17 mouse cellular contexts compared by ENCODE assay signal in genomic region chr12:84827384-84827933, GRCm38 (mm10). TPM values are rescaled to one million over a fixed set of nuclear protein-coding genes. Genes with fewer than 3 reads are reported as not detected.
DNase-seq lines count a peak whose midpoint lies in the region; ATAC-seq and TF ChIP-seq lines count a peak whose summit lies in the region.
"Had no signal": no experiment of that assay in that cellular context is flagged by ENCODE, and none has a peak within 500 bp of the region (broad histone marks: within the 10 kb centered on the region; RNA-seq: fewer than 3 reads in every experiment).

No protein-coding gene starts in this region.

- no peaks in the 10 kb centered on the region for H3K27me3 ChIP-seq in forebrain, embryonic 12.5 days
- no peaks in the 10 kb centered on the region for H3K27me3 ChIP-seq in forebrain, postnatal 0 days (ENCODE audit: insufficient read depth, low read length)
- H3K27me3 ChIP-seq in neural tube, embryonic 15.5 days (replicated peaks): no peaks in the 10 kb centered on the region
- H3K27me3 ChIP-seq in embryonic facial prominence, embryonic 14.5 days (replicated peaks; ENCODE audit: control insufficient read depth, insufficient read depth, low read length): no peaks in the 10 kb centered on the region
- H3K27me3 ChIP-seq: neural tube, embryonic 13.5 days had no signal

- WGBS in forebrain, embryonic 12.5 days: 66% methylated on average over 8 of the region's 8 CpGs
- 52% methylated on average over 8 of the region's 8 CpGs for WGBS in forebrain, postnatal 0 days
- 57% methylated on average over 8 of the region's 8 CpGs for WGBS in neural tube, embryonic 15.5 days
- WGBS in embryonic facial prominence, embryonic 14.5 days: 41% methylated on average over 7 of the region's 8 CpGs

- no peaks in the 10 kb centered on the region for H3K36me3 ChIP-seq in forebrain, embryonic 12.5 days (replicated peaks)
- no peaks in the 10 kb centered on the region for H3K36me3 ChIP-seq in forebrain, postnatal 0 days (ENCODE audit: insufficient read depth)
- no peaks in the 10 kb centered on the region for H3K36me3 ChIP-seq in neural tube, embryonic 15.5 days
- no peaks in the 10 kb centered on the region for H3K36me3 ChIP-seq in embryonic facial prominence, embryonic 14.5 days (ENCODE audit: control insufficient read depth, insufficient read depth, low read length)
- H3K36me3 ChIP-seq: hindbrain, embryonic 10.5 days; neural tube, embryonic 13.5 days had no signal

- TF ChIP-seq CTCF in forebrain, postnatal 0 days (IDR thresholded peaks at IDR 0.05; ENCODE audit: low read depth): no peak

- H3K4me3 ChIP-seq in forebrain, embryonic 12.5 days (replicated peaks): no peak overlapping the region
- no peak overlapping the region for H3K4me3 ChIP-seq in forebrain, postnatal 0 days (ENCODE audit: low read depth, low read length)
- H3K4me3 ChIP-seq in neural tube, embryonic 15.5 days (replicated peaks): no peak overlapping the region
- no peak overlapping the region for H3K4me3 ChIP-seq in embryonic facial prominence, embryonic 14.5 days (ENCODE audit: low read depth, low read length)
- H3K4me3 ChIP-seq: hindbrain, embryonic 10.5 days; layer of hippocampus, adult 2 months; neural tube, embryonic 13.5 days had no signal

- H3K9ac ChIP-seq in forebrain, embryonic 12.5 days: 0 out of 2 replicates have a peak overlapping the region, but pooled peaks have one; percentile 4
- no peak overlapping the region for H3K9ac ChIP-seq in forebrain, postnatal 0 days
- H3K9ac ChIP-seq in neural tube, embryonic 15.5 days (replicated peaks): no peak overlapping the region
- no peak overlapping the region for H3K9ac ChIP-seq in embryonic facial prominence, embryonic 14.5 days (ENCODE audit: low read depth, low read length)
- H3K9ac ChIP-seq: lung, embryonic 14.5 days; neural tube, embryonic 13.5 days had no signal

- no peak overlapping the region for H3K27ac ChIP-seq in forebrain, embryonic 12.5 days
- no peak overlapping the region for H3K27ac ChIP-seq in forebrain, postnatal 0 days (ENCODE audit: low read depth, low read length)
- H3K27ac ChIP-seq in neural tube, embryonic 15.5 days (replicated peaks): no peak overlapping the region; the same call in 1 of the 2 replicates
- no peak overlapping the region; the same call in 1 of the 2 replicates for H3K27ac ChIP-seq in embryonic facial prominence, embryonic 14.5 days (replicated peaks; ENCODE audit: low read depth, low read length)
- H3K27ac ChIP-seq: hindbrain, embryonic 10.5 days; kidney, postnatal 0 days; layer of hippocampus, adult 2 months; neural tube, embryonic 13.5 days; stomach, postnatal 0 days had no signal

- H3K4me1 ChIP-seq in forebrain, embryonic 12.5 days: no peaks in the 10 kb centered on the region
- H3K4me1 ChIP-seq in forebrain, postnatal 0 days (ENCODE audit: insufficient read depth): no peaks in the 10 kb centered on the region
- peaks cover 6% of the 10 kb centered on the region; the same call in 1 of the 2 replicates for H3K4me1 ChIP-seq in neural tube, embryonic 15.5 days
- peaks cover 9% of the 10 kb centered on the region for H3K4me1 ChIP-seq in embryonic facial prominence, embryonic 14.5 days (ENCODE audit: control insufficient read depth, insufficient read depth, low read length)
- H3K4me1 ChIP-seq: neural tube, embryonic 13.5 days had no signal

- DNase-seq in forebrain, postnatal 0 days: no peak
- peak; percentile 7 for DNase-seq in neural tube, embryonic 10.5 days (ENCODE audit: extremely low spot score, low spot score)
- DNase-seq in brain, adult 2 months (ENCODE audit: low read depth, low spot score): peak; percentile 63
- DNase-seq in embryonic facial prominence, embryonic 14.5 days (ENCODE audit: low spot score): peak; percentile 68
- DNase-seq in urinary bladder, postnatal 10 days (ENCODE audit: low spot score): no peak
- no peak for DNase-seq in embryo, embryonic 11 days
- DNase-seq: liver; lung, embryonic 14.5 days; thymus, postnatal 25 days had no signal

- no peaks in the 10 kb centered on the region for H3K9me3 ChIP-seq in forebrain, embryonic 12.5 days
- no peaks in the 10 kb centered on the region for H3K9me3 ChIP-seq in forebrain, postnatal 0 days (ENCODE audit: low read length)
- no peaks in the 10 kb centered on the region for H3K9me3 ChIP-seq in neural tube, embryonic 15.5 days (replicated peaks)
- H3K9me3 ChIP-seq in embryonic facial prominence, embryonic 14.5 days (ENCODE audit: control insufficient read depth, low read length): no peaks in the 10 kb centered on the region
- H3K9me3 ChIP-seq: hindbrain, embryonic 10.5 days; neural tube, embryonic 13.5 days had no signal

- no peak for ATAC-seq in forebrain, embryonic 12.5 days (ENCODE audit: low FRiP score)
- no peak for ATAC-seq in forebrain, postnatal 0 days
- no peak for ATAC-seq in neural tube, embryonic 15.5 days (ENCODE audit: low FRiP score)
- peak; percentile 42; the same call in 1 of the 2 replicates for ATAC-seq in embryonic facial prominence, embryonic 14.5 days (ENCODE audit: low read depth)

- H3K4me2 ChIP-seq in forebrain, embryonic 12.5 days: no peak overlapping the region
- no peak overlapping the region for H3K4me2 ChIP-seq in forebrain, postnatal 0 days (ENCODE audit: low read depth)
- no peak overlapping the region for H3K4me2 ChIP-seq in neural tube, embryonic 15.5 days
- no peak overlapping the region for H3K4me2 ChIP-seq in embryonic facial prominence, embryonic 14.5 days (ENCODE audit: low read depth, low read length)
- H3K4me2 ChIP-seq: lung, embryonic 14.5 days; neural tube, embryonic 13.5 days had no signal

RNA-seq across cellular contexts. Expression of gene Ltbp2, which starts 48.9 kb away (rescaled TPM):
- polyA plus RNA-seq in forebrain, embryonic 12.5 days (2016; fragmentation: Nextera tagmentation; extraction: Ambion mirVana): 0.19 and 0.35 TPM in 2 replicates
- 0.76 and 1.2 TPM in 2 replicates for total RNA-seq in forebrain, postnatal 0 days (2014; rRNA removed)
- 0.10 and 0.51 TPM in 2 replicates for polyA plus RNA-seq in forebrain, postnatal 0 days (2015; fragmentation: Nextera tagmentation; extraction: Ambion mirVana)
- polyA plus RNA-seq in neural tube, embryonic 15.5 days (2015; fragmentation: Nextera tagmentation; extraction: Ambion mirVana): 0.22 and 0.47 TPM in 2 replicates
- polyA plus RNA-seq in embryonic facial prominence, embryonic 14.5 days (2014; fragmentation: Nextera tagmentation; extraction: Ambion mirVana): 9.2 and 11.2 TPM in 2 replicates
- total RNA-seq: megakaryocyte-erythroid progenitor cell, adult 5-6 weeks had no signal

RNA-seq across cellular contexts. Expression of gene Isca2, which starts 54.4 kb away (rescaled TPM):
- polyA plus RNA-seq in forebrain, embryonic 12.5 days (2016; fragmentation: Nextera tagmentation; extraction: Ambion mirVana): 143 and 152 TPM in 2 replicates
- total RNA-seq in forebrain, postnatal 0 days (2014; rRNA removed): 58.8 and 68.1 TPM in 2 replicates
- polyA plus RNA-seq in forebrain, postnatal 0 days (2015; fragmentation: Nextera tagmentation; extraction: Ambion mirVana): 112 and 114 TPM in 2 replicates
- polyA plus RNA-seq in neural tube, embryonic 15.5 days (2015; fragmentation: Nextera tagmentation; extraction: Ambion mirVana): 134 and 144 TPM in 2 replicates
- polyA plus RNA-seq in embryonic facial prominence, embryonic 14.5 days (2014; fragmentation: Nextera tagmentation; extraction: Ambion mirVana): 123 and 130 TPM in 2 replicates

RNA-seq across cellular contexts. Expression of gene Npc2, which starts 54.5 kb away (rescaled TPM):
- polyA plus RNA-seq in forebrain, embryonic 12.5 days (2016; fragmentation: Nextera tagmentation; extraction: Ambion mirVana): 72.0 and 75.2 TPM in 2 replicates
- 42.5 and 49.8 TPM in 2 replicates for total RNA-seq in forebrain, postnatal 0 days (2014; rRNA removed)
- polyA plus RNA-seq in forebrain, postnatal 0 days (2015; fragmentation: Nextera tagmentation; extraction: Ambion mirVana): 56.1 and 64.2 TPM in 2 replicates
- 54.1 and 57.7 TPM in 2 replicates for polyA plus RNA-seq in neural tube, embryonic 15.5 days (2015; fragmentation: Nextera tagmentation; extraction: Ambion mirVana)
- polyA plus RNA-seq in embryonic facial prominence, embryonic 14.5 days (2014; fragmentation: Nextera tagmentation; extraction: Ambion mirVana): 63.8 and 65.7 TPM in 2 replicates

Comparison
In these comparisons a context has a peak if more than half of its experiments do, and no peak if none do; other contexts are left out.
1. DNase-seq: peak in neural tube, embryonic 10.5 days (single experiment), brain, adult 2 months (single experiment) and embryonic facial prominence, embryonic 14.5 days (single experiment); none in forebrain, postnatal 0 days (single experiment), urinary bladder, postnatal 10 days (single experiment) and embryo, embryonic 11 days (single experiment).